Mouse (Mus musculus) bone marrow macrophage, adult 2 months (primary cell): ENCODE results near the gene Nxnl1.

Experiments used
- CTCF ChIP-seq: IDR thresholded peaks from 2 replicates; pipeline ENCODE4 v1.5.1; 2012; ENCODE audit warnings: low read depth, mild to moderate bottlenecking, low read length, moderate library complexity
- POLR2A ChIP-seq: IDR thresholded peaks from 2 replicates; pipeline ENCODE4 v1.6.1; 2012; ENCODE audit warnings: mild to moderate bottlenecking, low read depth, low read length, borderline replicate concordance

DNA sequence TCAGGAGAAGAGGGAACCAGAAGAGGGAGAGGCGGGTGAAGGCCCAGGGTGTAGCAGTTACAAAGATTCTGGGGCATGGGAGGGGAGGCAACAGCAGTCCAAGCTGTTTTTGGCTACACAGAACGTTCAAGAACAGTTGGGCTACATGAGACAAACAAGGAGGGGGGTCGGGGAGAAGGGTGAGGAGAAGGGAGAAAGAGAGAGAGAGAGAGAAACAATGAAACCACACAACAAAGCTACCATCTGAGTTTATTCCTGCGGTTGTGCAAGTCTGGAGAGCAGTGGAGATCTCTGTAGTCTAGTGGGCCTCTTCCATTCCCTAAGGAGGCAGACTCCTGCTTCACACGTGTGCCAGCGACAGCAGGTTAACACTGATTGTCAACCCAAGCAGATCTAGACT, 12.4 kb downstream of the Nxnl1 start:
- TF ChIP-seq POLR2A = no peak
- TF ChIP-seq CTCF = no peak
